Mouse (Mus musculus): ENCODE results near the gene Ptgfrn.

DNA sequence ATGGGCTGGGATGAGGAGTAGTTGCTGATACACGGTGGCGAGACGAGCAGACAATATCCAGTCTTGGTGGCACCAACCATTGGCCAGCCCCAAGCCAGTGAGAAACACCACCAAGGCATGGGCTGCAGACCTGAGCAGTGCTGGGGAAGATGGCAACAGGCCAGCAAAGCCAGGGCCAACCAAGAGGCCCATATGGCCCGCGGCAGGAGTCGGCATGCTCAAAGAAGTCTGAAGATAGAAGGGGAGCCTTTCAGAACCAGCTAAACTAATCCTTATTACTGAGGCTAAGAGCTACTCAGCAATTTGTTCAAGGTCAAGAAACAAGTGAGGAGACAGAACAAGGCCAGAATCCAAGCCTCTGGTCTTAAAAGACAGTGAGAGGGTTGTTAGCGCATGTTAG is 8.9 kb downstream of the Ptgfrn start:
- TF ChIP-seq POLR2A (IDR thresholded peaks at IDR 0.05; ENCODE audit: insufficient read depth, low read depth, low read length): no peak
- no peak for TF ChIP-seq CTCF (IDR thresholded peaks at IDR 0.05)
- no peak for TF ChIP-seq EP300 (IDR thresholded peaks at IDR 0.05; ENCODE audit: insufficient read depth, low read depth, low read length)
